Mouse (Mus musculus): ENCODE results near the gene P4htm. TPM values are rescaled to one million over a fixed set of nuclear protein-coding genes. Genes with fewer than 3 reads are reported as not detected.

P4htm gene
- polyA plus RNA-seq, 1 experiment from 2014 or later = 44.2 TPM

GRCm38 (mm10) chr9:108566815-108567776 is 30.4 kb downstream of the P4htm start, which contains the start of gene Ndufaf3:
TSS of gene Ndufaf3 (minus strand) at chr9:108567434.
- H3K36me3 ChIP-seq = peaks cover 49% of the 10 kb centered on the region
- H3K4me2 ChIP-seq = peak within 1 kb of the TSS; percentile 90
- H3K27ac ChIP-seq (replicated peaks) = peak within 1 kb of the TSS; percentile 96
- H3K4me1 ChIP-seq = peaks cover 58% of the 10 kb centered on the region
- H3K9ac ChIP-seq (replicated peaks) = peak within 1 kb of the TSS; percentile 64
- peak; percentile 89 for ATAC-seq (ENCODE audit: low FRiP score)
- H3K27me3 ChIP-seq (replicated peaks) = no peaks in the 10 kb centered on the region
- under 1% methylated on average over 73 of the region's 73 CpGs for WGBS
- H3K9me3 ChIP-seq (replicated peaks) = no peaks in the 10 kb centered on the region
- peak within 1 kb of the TSS; percentile 78 for H3K4me3 ChIP-seq (replicated peaks)

DNA sequence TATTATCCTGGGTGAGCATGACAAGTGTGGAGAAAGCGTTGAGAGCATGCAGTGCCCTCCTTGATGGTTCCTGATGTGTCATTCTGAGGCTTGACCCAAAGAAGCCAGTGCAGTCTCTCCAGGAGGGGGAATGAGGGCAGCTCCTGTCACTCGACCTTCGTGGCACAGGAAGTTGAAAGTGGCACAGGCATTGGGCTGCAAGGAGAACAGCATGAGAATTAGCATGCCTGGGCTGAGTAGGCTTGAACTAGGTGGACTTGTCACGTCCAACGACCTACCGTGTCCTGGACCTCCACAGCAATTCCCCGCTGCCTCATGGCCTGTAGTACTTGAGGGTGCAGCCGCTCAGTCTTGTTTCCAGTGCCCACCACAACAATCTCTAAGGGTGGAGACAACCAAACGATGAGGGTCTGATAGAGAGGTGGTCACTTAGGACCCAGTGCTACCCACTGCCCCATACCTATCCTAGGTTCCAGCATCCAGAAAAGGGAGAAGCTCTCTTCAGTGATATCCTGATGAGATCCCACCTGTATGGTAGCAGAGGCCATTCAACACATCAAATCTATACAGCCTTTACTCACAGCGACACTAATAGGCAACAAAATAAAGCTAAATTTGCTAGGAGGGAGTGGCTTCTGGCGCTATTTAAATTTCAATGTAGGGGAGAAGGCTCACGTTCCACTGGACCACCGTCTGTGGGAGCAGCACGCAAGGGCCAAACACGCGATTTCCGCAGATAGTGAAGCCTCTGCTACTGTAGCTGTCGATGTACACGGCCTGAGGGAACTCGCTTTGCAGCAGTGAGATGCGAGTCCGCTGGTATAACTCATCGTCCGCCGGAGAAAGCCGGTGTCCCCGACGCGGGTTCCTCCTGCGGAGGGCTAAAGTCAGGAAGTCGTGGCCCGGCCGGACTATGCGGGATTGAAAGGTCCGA is 31.3 kb downstream of the P4htm start:
- H3K27me3 ChIP-seq (replicated peaks) = no peaks in the 10 kb centered on the region
- peak overlapping the region; percentile 90 for H3K4me2 ChIP-seq
- H3K4me1 ChIP-seq = peaks cover 66% of the 10 kb centered on the region
- H3K36me3 ChIP-seq = peaks cover 44% of the 10 kb centered on the region
- 0 out of 2 replicates have a peak, but pooled peaks have one; percentile 0 for ATAC-seq (ENCODE audit: low FRiP score)
- 13% methylated on average over 35 of the region's 35 CpGs for WGBS
- no peaks in the 10 kb centered on the region for H3K9me3 ChIP-seq (replicated peaks)
- H3K9ac ChIP-seq (replicated peaks) = peak overlapping the region; percentile 64
- H3K4me3 ChIP-seq (replicated peaks) = peak overlapping the region; percentile 78
- H3K27ac ChIP-seq (replicated peaks) = peak overlapping the region; percentile 96

- H3K27me3 ChIP-seq (replicated peaks) = no peaks in the 10 kb centered on the region
- 91% methylated on average over 7 of the region's 7 CpGs for WGBS
- no peak for ATAC-seq (ENCODE audit: low FRiP score)
- no peaks in the 10 kb centered on the region for H3K9me3 ChIP-seq (replicated peaks)
- peaks cover 41% of the 10 kb centered on the region for H3K36me3 ChIP-seq
- H3K4me1 ChIP-seq = peaks cover 56% of the 10 kb centered on the region
- H3K9ac ChIP-seq (replicated peaks) = no peak overlapping the region
- H3K4me3 ChIP-seq (replicated peaks) = no peak overlapping the region
- no peak overlapping the region for H3K27ac ChIP-seq (replicated peaks)
- no peak overlapping the region for H3K4me2 ChIP-seq
Observed at GRCm38 (mm10) chr9:108564131-108564530, 33.3 kb downstream of the P4htm start.

GRCm38 (mm10) chr9:108563671-108564070 is 33.8 kb downstream of the P4htm start:
- Histone ChIP-seq H3K4me2 (no peak overlapping the region), H3K36me3 (peaks cover 46% of the 10 kb centered on the region), H3K27me3 (replicated peaks) (no peaks in the 10 kb centered on the region), H3K9ac (replicated peaks) (no peak overlapping the region), H3K9me3 (replicated peaks) (no peaks in the 10 kb centered on the region), H3K4me1 (peaks cover 52% of the 10 kb centered on the region), H3K27ac (replicated peaks) (no peak overlapping the region), H3K4me3 (replicated peaks) (no peak overlapping the region)
- 94% methylated on average over 8 of the region's 8 CpGs for WGBS
- no peak for ATAC-seq (ENCODE audit: low FRiP score)

- H3K27ac ChIP-seq (replicated peaks) = peak within 1 kb of the TSS; percentile 85
- peak within 1 kb of the TSS; percentile 73 for H3K9ac ChIP-seq (replicated peaks)
- peaks cover 69% of the 10 kb centered on the region for H3K36me3 ChIP-seq
- H3K4me3 ChIP-seq (replicated peaks) = peak within 1 kb of the TSS; percentile 53
- peaks cover 29% of the 10 kb centered on the region for H3K4me1 ChIP-seq
- H3K27me3 ChIP-seq (replicated peaks) = no peaks in the 10 kb centered on the region
- peak; percentile 98 for ATAC-seq (ENCODE audit: low FRiP score)
- WGBS = under 1% methylated on average over 53 of the region's 53 CpGs
- H3K9me3 ChIP-seq (replicated peaks) = no peaks in the 10 kb centered on the region
- H3K4me2 ChIP-seq = peak within 1 kb of the TSS; percentile 72
Observed at GRCm38 (mm10) chr9:108560227-108560841, 37.1 kb downstream of the P4htm start, which contains the start of gene Impdh2. TSS of gene Impdh2 (plus strand) at chr9:108560286.

GRCm38 (mm10) chr9:108559169-108559568 is 38.3 kb downstream of the P4htm start:
- H3K9ac ChIP-seq (replicated peaks) = no peak overlapping the region
- H3K9me3 ChIP-seq (replicated peaks) = no peaks in the 10 kb centered on the region
- H3K4me2 ChIP-seq = no peak overlapping the region
- 0 out of 2 replicates have a peak overlapping the region, but pooled peaks have one; percentile 11 for H3K27ac ChIP-seq (replicated peaks)
- WGBS = 91% methylated on average over 4 of the region's 4 CpGs
- no peak for ATAC-seq (ENCODE audit: low FRiP score)
- H3K4me3 ChIP-seq (replicated peaks) = no peak overlapping the region
- H3K27me3 ChIP-seq (replicated peaks) = no peaks in the 10 kb centered on the region
- peaks cover 27% of the 10 kb centered on the region for H3K4me1 ChIP-seq
- H3K36me3 ChIP-seq = peaks cover 65% of the 10 kb centered on the region

GRCm38 (mm10) chr9:108546875-108547274 is 50.6 kb downstream of the P4htm start:
- H3K9me3 ChIP-seq (replicated peaks) = no peaks in the 10 kb centered on the region
- no peak for ATAC-seq (ENCODE audit: low FRiP score)
- H3K9ac ChIP-seq (replicated peaks) = no peak overlapping the region

GRCm38 (mm10) chr9:108545986-108546385 is 51.5 kb downstream of the P4htm start:
- Histone ChIP-seq H3K27me3 (replicated peaks) (no peaks in the 10 kb centered on the region), H3K9ac (replicated peaks) (no peak overlapping the region), H3K27ac (replicated peaks) (no peak overlapping the region), H3K4me3 (replicated peaks) (no peak overlapping the region), H3K4me1 (no peaks in the 10 kb centered on the region), H3K4me2 (no peak overlapping the region), H3K36me3 (peaks cover 80% of the 10 kb centered on the region), H3K9me3 (replicated peaks) (no peaks in the 10 kb centered on the region)
- WGBS = 98% methylated on average over 3 of the region's 3 CpGs
- ATAC-seq (ENCODE audit: low FRiP score) = no peak

More at GRCm38 (mm10) chr9:108546875-108547274, 50.6 kb downstream of the P4htm start:
- 94% methylated on average over 1 of the region's 1 CpGs for WGBS
- no peaks in the 10 kb centered on the region for H3K27me3 ChIP-seq (replicated peaks)
- H3K36me3 ChIP-seq = peaks cover 79% of the 10 kb centered on the region
- H3K4me1 ChIP-seq = no peaks in the 10 kb centered on the region
- H3K4me2 ChIP-seq = no peak overlapping the region
- no peak overlapping the region for H3K27ac ChIP-seq (replicated peaks)
- H3K4me3 ChIP-seq (replicated peaks) = no peak overlapping the region

- no peaks in the 10 kb centered on the region for H3K27me3 ChIP-seq (replicated peaks)
- no peaks in the 10 kb centered on the region for H3K9me3 ChIP-seq (replicated peaks)
- H3K27ac ChIP-seq (replicated peaks) = no peak overlapping the region
- peaks cover 78% of the 10 kb centered on the region for H3K36me3 ChIP-seq
- H3K9ac ChIP-seq (replicated peaks) = no peak overlapping the region
- no peak for ATAC-seq (ENCODE audit: low FRiP score)
- H3K4me1 ChIP-seq = no peaks in the 10 kb centered on the region
- no peak overlapping the region for H3K4me2 ChIP-seq
- H3K4me3 ChIP-seq (replicated peaks) = no peak overlapping the region
Observed at GRCm38 (mm10) chr9:108540846-108541245, 56.6 kb downstream of the P4htm start.

- WGBS = 90% methylated on average over 1 of the region's 1 CpGs
- H3K9me3 ChIP-seq (replicated peaks) = no peaks in the 10 kb centered on the region
- no peak overlapping the region for H3K27ac ChIP-seq (replicated peaks)
- H3K27me3 ChIP-seq (replicated peaks) = no peaks in the 10 kb centered on the region
- peaks cover 75% of the 10 kb centered on the region for H3K36me3 ChIP-seq
- no peaks in the 10 kb centered on the region for H3K4me1 ChIP-seq
- H3K4me2 ChIP-seq = no peak overlapping the region
- no peak overlapping the region for H3K4me3 ChIP-seq (replicated peaks)
- no peak overlapping the region for H3K9ac ChIP-seq (replicated peaks)
- ATAC-seq (ENCODE audit: low FRiP score) = no peak
Observed at GRCm38 (mm10) chr9:108531496-108531895, 66.0 kb downstream of the P4htm start.

DNA sequence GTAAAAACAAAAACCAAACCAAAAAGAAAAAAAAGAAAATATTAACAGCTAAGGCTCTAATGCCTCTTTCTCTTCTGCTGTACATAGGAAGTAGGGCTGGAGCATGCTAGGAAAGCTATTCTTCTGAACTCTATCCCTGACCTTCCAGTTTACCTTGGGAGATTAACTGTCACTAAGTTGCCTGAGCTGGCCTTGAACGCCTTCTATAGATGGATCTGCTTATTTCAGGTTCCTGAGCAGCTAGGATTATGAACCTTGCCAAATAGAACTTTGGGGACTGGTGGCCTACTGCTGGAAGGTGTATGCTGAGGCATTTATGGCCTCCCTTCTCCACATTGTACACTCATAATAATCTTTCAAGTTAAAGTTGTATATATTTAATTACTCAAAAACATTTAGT is 66.5 kb downstream of the P4htm start:
- no peak for ATAC-seq (ENCODE audit: low FRiP score)
- no peak overlapping the region for H3K4me3 ChIP-seq (replicated peaks)
- H3K27me3 ChIP-seq (replicated peaks) = no peaks in the 10 kb centered on the region
- no peak overlapping the region for H3K4me2 ChIP-seq
- H3K9me3 ChIP-seq (replicated peaks) = no peaks in the 10 kb centered on the region
- H3K9ac ChIP-seq (replicated peaks) = no peak overlapping the region
- no peak overlapping the region for H3K27ac ChIP-seq (replicated peaks)
- WGBS = 92% methylated on average over 1 of the region's 1 CpGs
- no peaks in the 10 kb centered on the region for H3K4me1 ChIP-seq
- H3K36me3 ChIP-seq = peaks cover 70% of the 10 kb centered on the region

Data from neural tube, embryonic 15.5 days (tissue).